Comparison of ENCODE assay signal across 8 mouse cellular contexts in the genomic region with DNA sequence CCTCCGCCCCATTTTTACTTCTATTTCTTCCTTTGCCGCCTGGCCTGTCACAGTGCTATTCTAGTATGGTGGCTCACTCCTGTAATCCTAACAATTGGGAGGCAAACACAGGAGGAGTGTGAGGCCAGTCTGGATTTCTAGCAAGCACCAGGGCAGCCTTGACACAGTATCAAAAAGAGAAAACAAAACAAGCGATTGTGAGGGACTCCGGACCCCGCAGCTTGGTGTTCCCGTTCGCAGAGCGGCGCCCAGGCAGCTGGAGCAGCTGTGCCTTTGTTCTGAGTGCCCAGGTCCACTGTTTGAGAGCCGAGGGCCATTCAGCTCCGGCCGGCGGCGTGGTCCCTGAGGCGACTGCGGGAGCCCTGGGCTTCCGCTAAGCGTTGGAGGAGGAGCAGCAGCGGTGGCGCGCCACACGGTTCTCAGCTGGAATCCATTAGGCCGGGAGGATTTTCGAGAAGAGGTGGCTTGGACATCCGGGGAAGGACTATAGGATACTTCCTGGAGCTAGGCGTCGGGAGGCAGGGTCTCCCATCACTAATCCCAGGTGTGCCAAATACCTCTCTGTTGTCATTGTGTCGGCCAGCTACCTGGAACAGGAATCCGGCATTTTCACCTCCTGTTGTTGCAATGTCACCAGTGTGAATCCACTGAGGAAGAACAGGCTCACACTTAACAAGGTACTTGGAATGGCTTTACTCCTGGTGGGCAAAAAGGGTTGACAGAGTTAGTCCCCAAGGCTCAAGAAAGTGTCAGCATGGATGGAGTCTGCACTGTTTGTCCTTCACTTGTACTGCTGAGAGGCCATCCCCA. TPM values are rescaled to one million over a fixed set of nuclear protein-coding genes. Genes with fewer than 3 reads are reported as not detected.
DNase-seq lines count a peak whose midpoint lies in the region; ATAC-seq and TF ChIP-seq lines count a peak whose summit lies in the region.

Srrm2 (plus strand) TSS at position 264 of the 810 bp plus-strand sequence.

- H3K27me3 ChIP-seq in kidney, adult 2 months (replicated peaks; ENCODE audit: control insufficient read depth, insufficient read depth, low read length), result no peaks in the 10 kb centered on the region
- H3K27me3 ChIP-seq in limb, embryonic 12.5 days, result no peaks in the 10 kb centered on the region
- no peaks in the 10 kb centered on the region for H3K27me3 ChIP-seq in midbrain, embryonic 11.5 days (ENCODE audit: control insufficient read depth, insufficient read depth, low read length)

- 3% methylated on average over 29 of the region's 29 CpGs for WGBS in kidney, adult 2 months
- 2% methylated on average over 29 of the region's 29 CpGs for WGBS in limb, embryonic 12.5 days
- WGBS in midbrain, embryonic 11.5 days, result 2% methylated on average over 29 of the region's 29 CpGs

- H3K4me3 ChIP-seq in kidney, adult 2 months (ENCODE audit: insufficient read depth, low read depth, low read length), result peak within 1 kb of the TSS; percentile 60
- peak within 1 kb of the TSS; percentile 45 for H3K4me3 ChIP-seq in limb, embryonic 12.5 days (replicated peaks)
- peak within 1 kb of the TSS; percentile 31 for H3K4me3 ChIP-seq in midbrain, embryonic 11.5 days (ENCODE audit: low read depth, low read length)

- peak within 1 kb of the TSS; percentile 57 for H3K27ac ChIP-seq in kidney, adult 2 months (ENCODE audit: insufficient read depth, low read depth, low read length)
- H3K27ac ChIP-seq in limb, embryonic 12.5 days, result peak within 1 kb of the TSS; percentile 98
- H3K27ac ChIP-seq in midbrain, embryonic 11.5 days (ENCODE audit: low read depth, low read length), result peak within 1 kb of the TSS; percentile 78

- peak within 1 kb of the TSS; percentile 68 for H3K4me2 ChIP-seq in limb, embryonic 12.5 days
- peak within 1 kb of the TSS; percentile 57 for H3K4me2 ChIP-seq in midbrain, embryonic 11.5 days

- TF ChIP-seq POLR2A in kidney, adult 2 months (IDR thresholded peaks at IDR 0.05; ENCODE audit: low read depth, low read length), result no peak

- no peaks in the 10 kb centered on the region for H3K36me3 ChIP-seq in kidney, adult 2 months (ENCODE audit: control insufficient read depth, insufficient read depth, low read length)
- H3K36me3 ChIP-seq in limb, embryonic 12.5 days, result peaks cover 14% of the 10 kb centered on the region; the same call in 1 of the 2 replicates
- no peaks in the 10 kb centered on the region for H3K36me3 ChIP-seq in midbrain, embryonic 11.5 days (ENCODE audit: control insufficient read depth, insufficient read depth, low read length)

- H3K9ac ChIP-seq in limb, embryonic 12.5 days (replicated peaks), result peak within 1 kb of the TSS; percentile 83
- H3K9ac ChIP-seq in midbrain, embryonic 11.5 days (ENCODE audit: low read length), result peak within 1 kb of the TSS; percentile 74

- peak; percentile 80 for ATAC-seq in erythroblast, adult 5-6 weeks (replicated peaks; ENCODE audit: low FRiP score, poor library complexity, severe bottlenecking)
- 0 out of 2 replicates have a peak, but pooled peaks have one; percentile 35 for ATAC-seq in limb, embryonic 12.5 days (ENCODE audit: insufficient number of reproducible peaks, insufficient read depth, low FRiP score, low TSS enrichment, low read depth)
- ATAC-seq in midbrain, embryonic 11.5 days (ENCODE audit: low FRiP score), result peak; percentile 80

- TF ChIP-seq CTCF in kidney, adult 2 months (conservative IDR thresholded peaks at IDR 0.05; ENCODE audit: insufficient read depth, insufficient read length, low read depth, low read length), result no peak

- no peaks in the 10 kb centered on the region for H3K9me3 ChIP-seq in limb, embryonic 12.5 days
- no peaks in the 10 kb centered on the region for H3K9me3 ChIP-seq in midbrain, embryonic 11.5 days (ENCODE audit: control insufficient read depth, low read length)

- peak; percentile 45 to 63 for DNase-seq in urinary bladder, adult 18-20 months (ENCODE audit: low spot score in 2 of 2)
- no peak for DNase-seq in urinary bladder, postnatal 10 days (ENCODE audit: low spot score)
- peak; percentile 35 to 42 for DNase-seq in heart, adult 9 months (ENCODE audit: low spot score in 2 of 2)
- peak; percentile 68 for DNase-seq in kidney, adult 2 months
- peak; percentile 97 for DNase-seq in midbrain, embryonic 11.5 days (ENCODE audit: low spot score, missing footprints)
- peak; percentile 48 to 82 for DNase-seq in spleen, postnatal 4 days (ENCODE audit: low spot score in 2 of 2)

- H3K4me1 ChIP-seq in kidney, adult 2 months (ENCODE audit: control insufficient read depth, insufficient read depth, low read length), result peaks cover 6% of the 10 kb centered on the region; the same call in 1 of the 2 replicates
- H3K4me1 ChIP-seq in limb, embryonic 12.5 days (replicated peaks), result peaks cover 34% of the 10 kb centered on the region
- peaks cover 20% of the 10 kb centered on the region for H3K4me1 ChIP-seq in midbrain, embryonic 11.5 days (ENCODE audit: control insufficient read depth, insufficient read depth, low read length)

RNA-seq across cellular contexts. Expression of gene Srrm2, which starts in this region (rescaled TPM):
- 188 and 291 TPM in 2 replicates for total RNA-seq in erythroblast, adult 5-6 weeks (2015; ENCODE audit: low replicate concordance)
- total RNA-seq in erythroblast, adult 5-6 weeks (2017; ENCODE audit: low replicate concordance), result 169 and 183 TPM in 2 replicates
- 394 and 443 TPM in 2 replicates for polyA plus RNA-seq in kidney, adult 2 months (2012; rRNA removed)
- polyA plus RNA-seq in limb, embryonic 12.5 days (2016; fragmentation: Nextera tagmentation; extraction: Ambion mirVana), result 639 and 703 TPM in 2 replicates
- 408 and 439 TPM in 2 replicates for polyA plus RNA-seq in midbrain, embryonic 11.5 days (2014; fragmentation: Nextera tagmentation; extraction: Ambion mirVana)
